Mouse (Mus musculus) forebrain, postnatal 0 days (tissue): ENCODE data around the gene Gngt2. TPM values are rescaled to one million over a fixed set of nuclear protein-coding genes. Genes with fewer than 3 reads are reported as not detected.

Source experiments
- ATAC-seq: fragments of 200-750 bp; cut with Nextera tagmentation; 2 replicates; pipeline ENCODE4 v1.8.0; 2017; ENCODE audit warnings: mild to moderate bottlenecking, moderate library complexity
- DNase-seq: peaks from one replicate; pipeline ENCODE4 v3.0.0-alpha.2; 2015
- H3K27ac ChIP-seq: fragments of 300-500 bp; sonication (generic); 2 replicates; pipeline ENCODE4 v1.5.1; 2014; ENCODE audit warnings: low read depth, mild to moderate bottlenecking, antibody characterized with exemption, low read length, moderate library complexity, mixed read lengths
- H3K27me3 ChIP-seq: fragments of 300-500 bp; sonication (generic); 2 replicates; pipeline ENCODE4 v1.6.1; 2014; ENCODE audit warnings: mild to moderate bottlenecking, low read length, mixed read lengths; ENCODE audit not compliant: insufficient read depth
- H3K36me3 ChIP-seq: fragments of 300-500 bp; sonication (generic); 2 replicates; pipeline ENCODE4 v1.6.1; 2014; ENCODE audit warnings: mild to moderate bottlenecking, moderate library complexity; ENCODE audit not compliant: insufficient read depth
- H3K4me1 ChIP-seq: fragments of 300-500 bp; sonication (generic); 2 replicates; pipeline ENCODE4 v1.6.1; 2014; ENCODE audit warnings: antibody characterized with exemption; ENCODE audit not compliant: insufficient read depth
- H3K4me2 ChIP-seq: fragments of 300-500 bp; sonication (generic); 2 replicates; pipeline ENCODE4 v1.6.1; 2014; ENCODE audit warnings: low read depth, mild to moderate bottlenecking, moderate library complexity
- H3K4me3 ChIP-seq: fragments of 300-500 bp; sonication (generic); 2 replicates; pipeline ENCODE4 v1.5.1; 2014; ENCODE audit warnings: low read depth, low read length, mixed read lengths
- H3K9ac ChIP-seq: fragments of 300-500 bp; sonication (generic); 2 replicates; pipeline ENCODE4 v1.6.1; 2014; ENCODE audit warnings: mild to moderate bottlenecking
- H3K9me3 ChIP-seq: fragments of 300-500 bp; sonication (generic); 2 replicates; pipeline ENCODE4 v1.6.1; 2016; ENCODE audit warnings: low read length
- CTCF ChIP-seq: sonication (generic); IDR thresholded peaks from 2 replicates; pipeline ENCODE4 v1.5.1; 2016; ENCODE audit warnings: antibody characterized with exemption, control low read depth, low read depth
- WGBS: fragments of 180-500 bp; shearing (Covaris S2); extraction: QIAGEN DNeasy Blood & Tissue Kit; methylation state at CpG from one replicate; pipeline ENCODE4 v1.1.7; 2014; 5-methylcytosine and 5-hydroxymethylcytosine counted together
- polyA plus RNA-seq: library from polyadenylated mRNA; unstranded; fragments of >200 nt; fragmentation: Nextera tagmentation; extraction: Ambion mirVana; gene quantifications from 2 replicates; pipeline ENCODE4 v1.2.1, GENCODE M21; 2015
- total RNA-seq: library from RNA; depleted of rRNA; stranded (reverse); fragments of >200 nt; gene quantifications from 2 replicates; pipeline ENCODE4 v1.2.3, GENCODE M21; 2014

The Gngt2 gene
- total and polyA plus RNA-seq, 2 experiments from 2014 or later: 1.0 to 1.9 TPM

DNA sequence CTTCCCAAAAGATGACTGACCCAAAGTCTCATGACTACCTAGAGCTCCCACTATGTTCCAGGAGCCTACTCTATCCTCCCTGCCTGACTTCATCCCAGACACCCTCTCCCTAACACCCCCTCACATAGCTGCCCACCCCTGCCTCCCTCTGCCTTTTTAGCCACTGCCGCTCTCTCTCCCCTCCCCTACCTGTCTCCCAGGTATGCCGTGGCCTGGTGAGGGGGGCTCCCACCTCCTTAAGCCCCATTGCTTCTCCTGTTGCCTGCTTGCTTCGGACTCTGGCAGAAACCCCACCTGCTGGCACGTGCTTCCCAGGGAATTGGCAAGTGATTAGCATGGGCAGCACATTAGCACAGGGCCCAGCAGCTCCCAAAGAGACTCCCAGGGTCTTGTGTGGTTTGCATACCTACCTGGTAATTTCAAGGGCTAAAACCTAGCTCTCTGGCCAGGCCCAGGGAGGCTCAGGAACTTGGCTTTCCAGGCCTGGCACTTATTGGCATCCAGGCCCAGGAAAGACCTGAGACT lies 7.4 kb upstream of the Gngt2 start:
- no peak for DNase-seq
- H3K9me3 ChIP-seq: no peaks in the 10 kb centered on the region

DNA sequence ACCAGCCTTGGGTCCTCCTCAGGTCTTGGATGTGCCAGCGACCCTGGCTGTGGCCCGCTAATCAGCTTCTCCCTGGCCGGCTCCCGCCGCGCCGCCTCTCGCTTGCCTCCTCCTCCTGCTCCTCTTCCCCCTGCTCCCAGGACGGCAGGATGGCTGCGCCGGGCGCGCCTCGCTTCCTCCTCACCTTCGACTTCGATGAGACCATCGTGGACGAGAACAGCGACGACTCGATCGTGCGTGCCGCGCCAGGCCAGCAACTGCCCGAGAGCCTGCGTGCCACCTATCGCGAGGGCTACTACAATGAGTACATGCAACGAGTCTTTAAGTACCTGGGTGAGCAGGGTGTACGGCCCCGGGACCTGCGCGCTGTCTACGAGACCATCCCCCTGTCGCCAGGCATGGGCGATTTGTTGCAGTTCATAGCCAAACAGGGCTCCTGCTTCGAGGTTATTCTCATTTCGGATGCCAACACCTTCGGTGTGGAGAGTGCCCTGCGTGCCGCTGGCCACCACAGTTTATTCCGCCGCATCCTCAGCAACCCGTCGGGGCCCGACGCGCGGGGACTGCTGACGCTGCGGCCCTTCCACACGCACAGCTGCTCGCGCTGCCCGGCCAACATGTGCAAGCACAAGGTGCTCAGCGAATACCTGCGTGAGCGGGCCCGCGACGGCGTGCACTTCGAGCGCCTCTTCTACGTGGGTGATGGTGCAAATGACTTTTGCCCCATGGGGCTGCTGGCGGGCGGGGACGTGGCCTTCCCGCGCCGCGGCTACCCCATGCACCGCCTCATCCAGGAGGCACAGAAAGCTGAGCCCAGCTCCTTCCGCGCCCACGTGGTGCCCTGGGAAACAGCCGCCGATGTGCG lies 6.4 kb upstream of the Gngt2 start:
- Histone ChIP-seq H3K36me3 (no peaks in the 10 kb centered on the region), H3K4me3 (peak overlapping the region; percentile 24), H3K27me3 (peaks cover 89% of the 10 kb centered on the region), H3K4me1 (peaks cover 9% of the 10 kb centered on the region; the same call in 1 of the 2 replicates), H3K4me2 (peak overlapping the region; percentile 41), H3K9me3 (no peaks in the 10 kb centered on the region), H3K27ac (no peak overlapping the region), H3K9ac (no peak overlapping the region)
- WGBS: 3% methylated on average over 80 of the region's 80 CpGs
- ATAC-seq (no peak), DNase-seq (no peak)
- TF ChIP-seq CTCF: no peak

More for the DNA sequence above, 7.4 kb upstream of the Gngt2 start:
- no peak for TF ChIP-seq CTCF
- Histone ChIP-seq H3K4me2 (no peak overlapping the region), H3K27ac (no peak overlapping the region), H3K36me3 (no peaks in the 10 kb centered on the region), H3K9ac (no peak overlapping the region), H3K27me3 (peaks cover 87% of the 10 kb centered on the region), H3K4me3 (no peak overlapping the region), H3K4me1 (peaks cover 14% of the 10 kb centered on the region; the same call in 1 of the 2 replicates)
- no peak for ATAC-seq
- 22% methylated on average over 4 of the region's 4 CpGs for WGBS

- peaks cover 89% of the 10 kb centered on the region for H3K27me3 ChIP-seq
- peaks cover 9% of the 10 kb centered on the region; the same call in 1 of the 2 replicates for H3K4me1 ChIP-seq
- peak overlapping the region; percentile 24 for H3K4me3 ChIP-seq
- H3K27ac ChIP-seq: no peak overlapping the region
- TF ChIP-seq CTCF: no peak
- DNase-seq (no peak), ATAC-seq (no peak)
- 6% methylated on average over 10 of the region's 10 CpGs for WGBS
- H3K36me3 ChIP-seq: no peaks in the 10 kb centered on the region
- H3K4me2 ChIP-seq: peak overlapping the region; percentile 41
- H3K9ac ChIP-seq: no peak overlapping the region
- H3K9me3 ChIP-seq: no peaks in the 10 kb centered on the region
These were observed 5.8 kb upstream of the Gngt2 start for GRCm38 (mm10) chr11:95831276-95831619.

- DNase-seq (no peak), ATAC-seq (no peak)
- H3K4me2 ChIP-seq: 0 out of 2 replicates have a peak overlapping the region, but pooled peaks have one; percentile 41
- H3K27me3 ChIP-seq: peaks cover 86% of the 10 kb centered on the region
- peak; percentile 6; the same call in 1 of the 2 replicates for TF ChIP-seq CTCF
- no peak overlapping the region for H3K4me3 ChIP-seq
- WGBS: 3% methylated on average over 15 of the region's 15 CpGs
- H3K9ac ChIP-seq: no peak overlapping the region
- H3K36me3 ChIP-seq: no peaks in the 10 kb centered on the region
- no peak overlapping the region for H3K27ac ChIP-seq
- peaks cover 9% of the 10 kb centered on the region; the same call in 1 of the 2 replicates for H3K4me1 ChIP-seq
- H3K9me3 ChIP-seq: no peaks in the 10 kb centered on the region
These were observed 5.4 kb upstream of the Gngt2 start for GRCm38 (mm10) chr11:95831641-95832040.

- H3K27me3 ChIP-seq: peaks cover 80% of the 10 kb centered on the region
- peaks cover 9% of the 10 kb centered on the region; the same call in 1 of the 2 replicates for H3K4me1 ChIP-seq
- no peak for TF ChIP-seq CTCF
- no peak overlapping the region for H3K4me3 ChIP-seq
- H3K27ac ChIP-seq: no peak overlapping the region
- no peak overlapping the region for H3K9ac ChIP-seq
- no peaks in the 10 kb centered on the region for H3K36me3 ChIP-seq
- no peak for DNase-seq
- H3K4me2 ChIP-seq: no peak overlapping the region
- ATAC-seq: no peak
- 41% methylated on average over 18 of the region's 18 CpGs for WGBS
- H3K9me3 ChIP-seq: no peaks in the 10 kb centered on the region
These were observed 4.6 kb upstream of the Gngt2 start for GRCm38 (mm10) chr11:95832129-95833005.

DNA sequence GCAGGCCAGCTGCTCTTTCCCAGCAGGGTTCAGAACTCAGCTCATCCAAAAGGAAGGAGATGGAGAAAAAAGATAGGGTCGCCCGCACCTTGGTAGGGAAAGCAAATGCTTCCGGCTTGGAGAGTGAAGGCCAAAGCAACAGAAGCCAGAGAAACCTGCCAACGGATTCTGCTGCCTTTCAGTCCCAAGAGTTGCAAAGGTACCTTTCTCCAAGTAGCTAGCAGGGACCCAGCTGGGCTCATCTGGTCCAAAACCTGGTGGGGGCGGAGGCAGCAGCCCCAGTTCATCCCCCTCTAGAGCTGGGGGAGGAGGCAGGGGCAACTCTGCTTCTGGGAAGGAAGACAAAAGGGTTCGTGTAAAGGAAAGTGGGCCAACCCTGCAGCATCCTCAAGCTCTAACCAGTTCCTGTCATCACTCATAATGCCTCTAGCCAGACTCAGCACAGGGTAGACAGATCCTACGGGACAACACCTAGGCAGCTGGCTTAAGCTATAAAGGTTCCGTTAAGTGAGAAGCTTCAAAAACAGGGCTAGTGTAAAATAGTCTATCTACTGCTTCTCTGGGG lies 3.9 kb upstream of the Gngt2 start:
- no peak overlapping the region for H3K27ac ChIP-seq
- 26% methylated on average over 8 of the region's 8 CpGs for WGBS
- H3K9me3 ChIP-seq: no peaks in the 10 kb centered on the region
- DNase-seq (no peak), ATAC-seq (no peak)
- H3K4me1 ChIP-seq: peaks cover 9% of the 10 kb centered on the region; the same call in 1 of the 2 replicates
- no peak overlapping the region for H3K9ac ChIP-seq
- no peak overlapping the region for H3K4me3 ChIP-seq
- no peak for TF ChIP-seq CTCF
- H3K36me3 ChIP-seq: no peaks in the 10 kb centered on the region
- no peak overlapping the region for H3K4me2 ChIP-seq
- H3K27me3 ChIP-seq: peaks cover 75% of the 10 kb centered on the region
